ENCODE assay signal across 8 mouse cellular contexts in genomic region chr11:115628465-115629101, GRCm38 (mm10). TPM values are rescaled to one million over a fixed set of nuclear protein-coding genes. Genes with fewer than 3 reads are reported as not detected.
DNase-seq lines count a peak whose midpoint lies in the region; ATAC-seq lines count a peak whose summit lies in the region.

No protein-coding gene starts in this region.

- H3K9me3 ChIP-seq in neural tube, embryonic 11.5 days (ENCODE audit: control insufficient read depth, low read length) = no peaks in the 10 kb centered on the region
- H3K9me3 ChIP-seq in limb, embryonic 13.5 days = no peaks in the 10 kb centered on the region
- no peaks in the 10 kb centered on the region for H3K9me3 ChIP-seq in stomach, embryonic 16.5 days (replicated peaks; ENCODE audit: control insufficient read depth, low read length)

- H3K4me1 ChIP-seq in neural tube, embryonic 11.5 days (ENCODE audit: control insufficient read depth, insufficient read depth, low read length) = 0 out of 2 replicates have a peak, but pooled peaks cover 2% of the 10 kb centered on the region
- H3K4me1 ChIP-seq in limb, embryonic 13.5 days = peaks cover 9% of the 10 kb centered on the region
- peaks cover 6% of the 10 kb centered on the region for H3K4me1 ChIP-seq in stomach, embryonic 16.5 days (ENCODE audit: control insufficient read depth, insufficient read depth, low read length)

- H3K27ac ChIP-seq in neural tube, embryonic 11.5 days (ENCODE audit: low read depth, low read length) = no peak overlapping the region
- peak overlapping the region; percentile 39; the same call in 1 of the 2 replicates for H3K27ac ChIP-seq in limb, embryonic 13.5 days
- 0 out of 2 replicates have a peak overlapping the region, but pooled peaks have one; percentile 34 for H3K27ac ChIP-seq in stomach, embryonic 16.5 days (ENCODE audit: low read length)

- 66% methylated on average over 11 of the region's 13 CpGs for WGBS in neural tube, embryonic 11.5 days
- WGBS in limb, embryonic 13.5 days = 56% methylated on average over 13 of the region's 13 CpGs
- 47% methylated on average over 13 of the region's 13 CpGs for WGBS in stomach, embryonic 16.5 days

- H3K36me3 ChIP-seq in neural tube, embryonic 11.5 days (ENCODE audit: control insufficient read depth, insufficient read depth, low read length) = no peaks in the 10 kb centered on the region
- peaks cover 5% of the 10 kb centered on the region; the same call in 1 of the 2 replicates for H3K36me3 ChIP-seq in limb, embryonic 13.5 days
- no peaks in the 10 kb centered on the region for H3K36me3 ChIP-seq in stomach, embryonic 16.5 days (ENCODE audit: control insufficient read depth, insufficient read depth, low read length)

- peak overlapping the region; percentile 65 for H3K4me3 ChIP-seq in neural tube, embryonic 11.5 days (ENCODE audit: low read depth, low read length)
- H3K4me3 ChIP-seq in limb, embryonic 13.5 days = peak overlapping the region; percentile 76
- peak overlapping the region; percentile 75 for H3K4me3 ChIP-seq in stomach, embryonic 16.5 days (replicated peaks; ENCODE audit: low read length)

- no peak for DNase-seq in neural tube, embryonic 11.5 days (ENCODE audit: low spot score)
- DNase-seq in neural tube, embryonic 10.5 days (ENCODE audit: extremely low spot score, low spot score) = no peak
- no peak for DNase-seq in thymus, postnatal 4 days
- DNase-seq in layer of hippocampus, postnatal 25 days (ENCODE audit: extremely low spot score in 1 of 2, low spot score in 1 of 2) = no peak
- DNase-seq in spleen, adult 12 weeks (ENCODE audit: low spot score) = no peak

- H3K9ac ChIP-seq in neural tube, embryonic 11.5 days (ENCODE audit: low read length) = no peak overlapping the region; the same call in 1 of the 2 replicates
- peak overlapping the region; percentile 43; the same call in 1 of the 2 replicates for H3K9ac ChIP-seq in limb, embryonic 13.5 days
- peak overlapping the region; percentile 27; the same call in 1 of the 2 replicates for H3K9ac ChIP-seq in stomach, embryonic 16.5 days (ENCODE audit: low read length)

- no peaks in the 10 kb centered on the region for H3K27me3 ChIP-seq in neural tube, embryonic 11.5 days (ENCODE audit: control insufficient read depth, insufficient read depth, low read length)
- H3K27me3 ChIP-seq in limb, embryonic 13.5 days = no peaks in the 10 kb centered on the region
- H3K27me3 ChIP-seq in stomach, embryonic 16.5 days (ENCODE audit: control insufficient read depth, insufficient read depth, low read length) = no peaks in the 10 kb centered on the region

- H3K4me2 ChIP-seq in neural tube, embryonic 11.5 days (ENCODE audit: low read depth) = peak overlapping the region; percentile 37
- peak overlapping the region; percentile 82 for H3K4me2 ChIP-seq in limb, embryonic 13.5 days (replicated peaks)
- H3K4me2 ChIP-seq in stomach, embryonic 16.5 days (ENCODE audit: low read depth, low read length) = peak overlapping the region; percentile 47

- no peak for ATAC-seq in neural tube, embryonic 11.5 days (ENCODE audit: insufficient read depth, low FRiP score, low TSS enrichment)
- ATAC-seq in erythroid progenitor cell, adult 5-6 weeks (replicated peaks; ENCODE audit: low FRiP score, poor library complexity, severe bottlenecking) = peak; percentile 10
- ATAC-seq in limb, embryonic 13.5 days (ENCODE audit: low FRiP score, low read depth) = no peak
- ATAC-seq in stomach, embryonic 16.5 days (ENCODE audit: insufficient read depth, low FRiP score) = no peak

RNA-seq across cellular contexts. Expression of gene Slc25a19, which starts 0.5 kb away (rescaled TPM):
- 23.0 and 25.4 TPM in 2 replicates for polyA plus RNA-seq in neural tube, embryonic 11.5 days (2014; fragmentation: Nextera tagmentation; extraction: Ambion mirVana)
- 3.2 and 7.1 TPM in 2 replicates for total RNA-seq in erythroid progenitor cell, adult 5-6 weeks (2015; ENCODE audit: low replicate concordance)
- total RNA-seq in erythroid progenitor cell, adult 5-6 weeks (2017; ENCODE audit: low replicate concordance) = 2.0 and 6.4 TPM in 2 replicates
- 28.5 and 30.2 TPM in 2 replicates for polyA plus RNA-seq in limb, embryonic 13.5 days (2015; fragmentation: Nextera tagmentation; extraction: Ambion mirVana)
- polyA plus RNA-seq in stomach, embryonic 16.5 days (2015; fragmentation: Nextera tagmentation; extraction: Ambion mirVana) = 22.1 and 22.7 TPM in 2 replicates
- 10 to 100 TPM; 56.2 to 61.6 TPM for total RNA-seq in layer of hippocampus, postnatal 25 days (2021)

RNA-seq across cellular contexts. Expression of gene Mif4gd, which starts 15.8 kb away (rescaled TPM):
- polyA plus RNA-seq in neural tube, embryonic 11.5 days (2014; fragmentation: Nextera tagmentation; extraction: Ambion mirVana) = 17.1 and 17.7 TPM in 2 replicates
- total RNA-seq in erythroid progenitor cell, adult 5-6 weeks (2015; ENCODE audit: low replicate concordance) = 62.3 and 66.7 TPM in 2 replicates
- total RNA-seq in erythroid progenitor cell, adult 5-6 weeks (2017; ENCODE audit: low replicate concordance) = 36.5 and 69.8 TPM in 2 replicates
- polyA plus RNA-seq in limb, embryonic 13.5 days (2015; fragmentation: Nextera tagmentation; extraction: Ambion mirVana) = 18.8 and 19.8 TPM in 2 replicates
- 35.9 and 47.4 TPM in 2 replicates for polyA plus RNA-seq in stomach, embryonic 16.5 days (2015; fragmentation: Nextera tagmentation; extraction: Ambion mirVana)
- 10 to 100 TPM; 21.7 to 23.7 TPM for total RNA-seq in layer of hippocampus, postnatal 25 days (2021)

RNA-seq across cellular contexts. Expression of gene Gga3, which starts 24.7 kb away (rescaled TPM):
- polyA plus RNA-seq in neural tube, embryonic 11.5 days (2014; fragmentation: Nextera tagmentation; extraction: Ambion mirVana) = 31.4 and 31.7 TPM in 2 replicates
- 18.0 and 20.9 TPM in 2 replicates for total RNA-seq in erythroid progenitor cell, adult 5-6 weeks (2015; ENCODE audit: low replicate concordance)
- 20.7 and 33.2 TPM in 2 replicates for total RNA-seq in erythroid progenitor cell, adult 5-6 weeks (2017; ENCODE audit: low replicate concordance)
- polyA plus RNA-seq in limb, embryonic 13.5 days (2015; fragmentation: Nextera tagmentation; extraction: Ambion mirVana) = 18.1 and 20.9 TPM in 2 replicates
- 17.4 and 18.8 TPM in 2 replicates for polyA plus RNA-seq in stomach, embryonic 16.5 days (2015; fragmentation: Nextera tagmentation; extraction: Ambion mirVana)
- total RNA-seq in layer of hippocampus, postnatal 25 days (2021) = 10 to 100 TPM; 60.0 to 75.4 TPM

RNA-seq across cellular contexts. Expression of gene Mrps7, which starts 24.9 kb away (rescaled TPM):
- 95.5 and 97.9 TPM in 2 replicates for polyA plus RNA-seq in neural tube, embryonic 11.5 days (2014; fragmentation: Nextera tagmentation; extraction: Ambion mirVana)
- total RNA-seq in erythroid progenitor cell, adult 5-6 weeks (2015; ENCODE audit: low replicate concordance) = 10.1 and 22.2 TPM in 2 replicates
- total RNA-seq in erythroid progenitor cell, adult 5-6 weeks (2017; ENCODE audit: low replicate concordance) = 5.1 and 12.3 TPM in 2 replicates
- 91.6 and 93.5 TPM in 2 replicates for polyA plus RNA-seq in limb, embryonic 13.5 days (2015; fragmentation: Nextera tagmentation; extraction: Ambion mirVana)
- polyA plus RNA-seq in stomach, embryonic 16.5 days (2015; fragmentation: Nextera tagmentation; extraction: Ambion mirVana) = 78.5 and 91.1 TPM in 2 replicates
- 10 to 100 TPM; 49.6 to 59.0 TPM for total RNA-seq in layer of hippocampus, postnatal 25 days (2021)
